Mouse (Mus musculus) gastrocnemius, adult 2 months (tissue): ENCODE results near the gene Mthfsl. TPM values are rescaled to one million over a fixed set of nuclear protein-coding genes. Genes with fewer than 3 reads are reported as not detected.
"Not testable (repeated sequence)": the region's sequence is repeated elsewhere in the genome, so short reads cannot be mapped to it uniquely, and the experiment has no call there.

Source experiments
- DNase-seq: peaks from one replicate; pipeline ENCODE4 v3.0.0; 2022
- H3K27ac ChIP-seq: fragments of 200-600 bp; 2 replicates; pipeline ENCODE4 v1.8.1; 2022; ENCODE audit warnings: mild to moderate bottlenecking
- H3K4me3 ChIP-seq: fragments of 200-600 bp; 2 replicates; pipeline ENCODE4 v1.8.1; 2022; ENCODE audit warnings: mild to moderate bottlenecking, moderate library complexity
- CTCF ChIP-seq: fragments of 200-600 bp; IDR thresholded peaks from 2 replicates; pipeline ENCODE4 v1.8.1; 2022; ENCODE audit warnings: antibody characterized with exemption, mild to moderate bottlenecking, moderate library complexity
- intact Hi-C: fragments of 180-260 bp; cut with DNase I; formaldehyde crosslinking; loops from one replicate; pipeline ENCODE4 v1.15.1; 2025
- total RNA-seq, 2 experiments: library from RNA; stranded (reverse); gene quantifications; 2 replicates each; pipeline ENCODE4 v1.2.3; 2021

Gene Mthfsl
- total RNA-seq, 2 experiments from 2014 or later, result 8.9 to 13.5 TPM

- intact Hi-C loops, result not testable (repeated sequence)
Measured at GRCm38 (mm10) chr9:88709794-88710193, 10.3 kb downstream of the Mthfsl start.

GRCm38 (mm10) chr9:88709304-88709703 is 10.8 kb downstream of the Mthfsl start:
- intact Hi-C loops, result no loop called here
- Histone ChIP-seq H3K27ac (no peak overlapping the region), H3K4me3 (no peak overlapping the region)
- TF ChIP-seq CTCF, result no peak
- DNase-seq, result no peak

More at GRCm38 (mm10) chr9:88709794-88710193, 10.3 kb downstream of the Mthfsl start:
- DNase-seq, H3K4me3 ChIP-seq, H3K27ac ChIP-seq: not testable (repeated sequence)

DNA sequence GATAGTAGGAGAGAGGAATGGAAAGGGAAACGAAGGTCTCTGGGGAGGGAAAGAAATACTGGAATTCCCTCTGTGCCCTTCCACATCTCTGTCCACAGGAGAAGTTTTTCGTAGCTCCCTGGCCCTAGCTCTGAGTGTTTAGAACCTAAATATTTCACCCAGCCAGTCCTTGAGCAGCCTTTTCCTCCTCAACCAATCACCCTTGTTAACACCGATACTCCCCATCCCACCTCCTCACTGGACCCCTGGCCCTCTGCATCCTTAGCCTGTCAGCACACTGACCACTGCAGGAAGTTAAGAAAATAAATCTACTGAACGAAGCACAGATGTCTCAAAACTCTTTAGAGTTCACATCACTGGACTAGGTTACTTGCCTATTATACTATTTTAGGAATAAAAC is 13.4 kb downstream of the Mthfsl start:
- intact Hi-C loops, result loop anchor here (2.0 kb wide), 1 partner anchor 518 kb away; no protein-coding TSS in a partner anchor
- H3K4me3 ChIP-seq, result no peak overlapping the region
- no peak for DNase-seq
- no peak overlapping the region for H3K27ac ChIP-seq
- no peak for TF ChIP-seq CTCF

DNA sequence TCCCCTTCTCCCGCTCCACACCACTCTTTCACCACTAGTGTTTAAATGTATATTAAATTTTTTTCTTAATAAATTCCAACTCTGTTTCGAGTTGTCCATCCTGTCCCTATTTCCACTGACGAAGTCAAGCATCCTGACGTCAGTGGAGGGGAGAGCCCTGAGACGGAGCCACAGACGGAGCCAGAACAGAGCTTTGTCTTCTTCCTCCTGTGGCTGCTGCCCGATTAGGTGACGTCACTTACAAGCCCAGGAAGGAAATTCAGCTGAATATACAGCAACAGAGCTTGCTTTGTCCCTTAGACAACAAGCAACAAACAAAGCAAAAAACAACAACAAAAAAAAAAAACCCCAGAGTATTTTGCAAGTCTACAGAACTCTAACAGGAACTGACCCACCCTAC is 14.9 kb downstream of the Mthfsl start:
- H3K27ac ChIP-seq, H3K4me3 ChIP-seq, DNase-seq, intact Hi-C loops: not testable (repeated sequence)

DNA sequence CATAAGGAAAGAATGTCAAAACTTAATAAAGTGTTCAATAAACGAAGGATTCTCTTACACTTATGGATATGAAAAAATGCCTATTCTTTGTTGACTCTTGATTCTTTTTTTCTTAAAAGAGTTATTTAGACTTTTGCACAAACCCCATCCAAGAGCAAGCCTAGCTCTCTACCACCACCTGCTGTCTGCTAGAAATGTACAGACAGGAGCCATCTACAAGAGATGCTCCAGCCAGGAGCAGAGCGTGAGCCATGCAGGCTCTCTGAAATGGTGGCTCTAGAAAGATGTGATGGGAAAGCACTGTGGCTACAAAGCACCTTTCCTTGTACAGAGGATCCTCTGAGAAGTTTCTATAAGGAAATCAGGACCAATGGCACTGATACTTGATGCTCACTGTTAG is 21.4 kb downstream of the Mthfsl start:
- intact Hi-C loops, result not testable (repeated sequence)

GRCm38 (mm10) chr9:88691307-88691706 is 28.8 kb downstream of the Mthfsl start:
- H3K27ac ChIP-seq, intact Hi-C loops, DNase-seq: not testable (repeated sequence)

More for the DNA sequence above, 21.4 kb downstream of the Mthfsl start:
- H3K27ac ChIP-seq, H3K4me3 ChIP-seq, DNase-seq: not testable (repeated sequence)

GRCm38 (mm10) chr9:88689451-88689850 is 30.6 kb downstream of the Mthfsl start:
- DNase-seq, H3K27ac ChIP-seq, intact Hi-C loops, H3K4me3 ChIP-seq: not testable (repeated sequence)

More at GRCm38 (mm10) chr9:88691307-88691706, 28.8 kb downstream of the Mthfsl start:
- H3K4me3 ChIP-seq, result not testable (repeated sequence)

- H3K4me3 ChIP-seq, H3K27ac ChIP-seq, intact Hi-C loops, DNase-seq: not testable (repeated sequence)
Measured at GRCm38 (mm10) chr9:88686719-88687118, 33.4 kb downstream of the Mthfsl start.

DNA sequence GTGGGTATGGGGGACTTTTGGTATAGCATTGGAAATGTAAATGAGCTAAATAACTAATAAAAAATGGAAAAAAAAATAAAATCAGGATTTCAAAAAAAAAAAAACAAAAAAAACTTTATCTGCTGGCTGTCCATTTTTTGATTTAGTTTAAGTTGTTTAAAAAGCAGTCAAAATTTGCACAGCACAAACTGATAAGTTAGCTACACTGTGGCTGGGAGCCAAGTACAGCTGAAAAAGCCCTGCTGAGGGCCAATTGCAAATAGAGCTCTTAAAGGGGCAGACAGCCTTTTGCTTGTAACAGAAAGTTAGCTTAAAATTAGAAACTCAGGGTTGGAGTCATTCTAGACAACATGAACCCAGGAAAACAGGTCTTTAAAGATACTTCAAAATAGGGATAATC is 61.8 kb downstream of the Mthfsl start:
- H3K4me3 ChIP-seq, intact Hi-C loops, H3K27ac ChIP-seq, DNase-seq: not testable (repeated sequence)

- H3K27ac ChIP-seq, DNase-seq, H3K4me3 ChIP-seq, intact Hi-C loops: not testable (repeated sequence)
Measured at GRCm38 (mm10) chr9:88650742-88651141, 69.4 kb downstream of the Mthfsl start.

Other genes starting within 250 kb of the Mthfsl start
- gene Syncrip, start 237.7 kb downstream of the Mthfsl start, total RNA-seq, result 10 to 100 TPM; 59.4 to 65.0 TPM
- 10 to 100 TPM in 1 of 2 experiments, 1 to 10 TPM in 1; 9.0 to 10.5 TPM for gene Zfp949, start 172.3 kb downstream of the Mthfsl start, total RNA-seq
- under 1 TPM; 0.23 to 0.28 TPM for gene Trim43a, start 139.4 kb downstream of the Mthfsl start, total RNA-seq
- gene Bcl2a1d, start 11.6 kb upstream of the Mthfsl start, total RNA-seq, result not detected
- not detected for gene Trim43c, start 118.9 kb upstream of the Mthfsl start, total RNA-seq
- gene Bcl2a1a, start 236.6 kb upstream of the Mthfsl start, total RNA-seq, result not detected